Mouse (Mus musculus): Measurements from ENCODE around the gene Arid3b.
A peak's percentile ranks its signal among the peaks of the same experiment; 100 is the strongest.

The Arid3b gene

GRCm38 (mm10) chr9:57829812-57830557 is 6.6 kb downstream of the Arid3b start:
- peak; percentile 60 for DNase-seq (ENCODE audit: low spot score)

DNA sequence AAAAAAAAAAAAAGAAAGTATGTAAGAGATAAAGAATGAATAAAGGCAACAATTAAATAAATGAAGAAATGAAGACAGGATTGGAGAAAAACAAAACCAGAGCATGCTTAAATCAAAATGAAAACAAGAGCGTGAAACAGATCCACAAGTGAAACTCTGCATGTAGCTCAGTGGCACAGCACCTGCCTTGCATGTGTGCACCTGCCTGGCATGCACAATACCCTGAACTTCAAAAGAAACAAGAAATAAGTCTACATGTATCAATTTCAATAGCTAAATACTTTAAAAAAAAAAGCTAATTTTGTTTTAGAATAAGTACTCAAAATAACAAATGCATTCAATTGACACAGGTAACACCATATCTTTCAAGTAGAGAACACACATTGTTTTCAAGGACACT is 13.2 kb downstream of the Arid3b start:
- DNase-seq (ENCODE audit: low spot score): no peak

DNA sequence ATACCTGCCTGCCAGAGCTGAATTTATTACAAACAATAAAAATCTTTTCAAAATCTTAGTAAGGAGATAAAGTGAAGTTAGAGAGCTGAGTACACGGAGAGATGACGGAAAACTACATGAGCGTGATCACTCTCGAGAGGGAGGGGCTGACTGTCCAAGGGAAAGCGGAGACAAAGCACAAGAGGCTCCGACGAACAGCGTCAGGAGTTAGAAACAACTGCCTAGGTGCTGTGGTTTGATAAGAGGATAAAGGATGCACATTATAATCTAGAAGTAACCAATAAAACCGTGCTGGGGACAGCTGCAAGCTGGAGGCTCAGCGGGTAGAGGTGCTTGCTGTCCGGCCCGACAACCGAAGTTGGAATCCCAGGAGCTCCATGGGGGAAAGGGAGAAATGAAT is 13.8 kb downstream of the Arid3b start:
- no peak for DNase-seq (ENCODE audit: low spot score)

GRCm38 (mm10) chr9:57820186-57821080 is 16.2 kb downstream of the Arid3b start:
- no peak for DNase-seq (ENCODE audit: low spot score)

- peak; percentile 72 for DNase-seq (ENCODE audit: low spot score)
These were observed 19.3 kb downstream of the Arid3b start for GRCm38 (mm10) chr9:57817220-57817667.

DNA sequence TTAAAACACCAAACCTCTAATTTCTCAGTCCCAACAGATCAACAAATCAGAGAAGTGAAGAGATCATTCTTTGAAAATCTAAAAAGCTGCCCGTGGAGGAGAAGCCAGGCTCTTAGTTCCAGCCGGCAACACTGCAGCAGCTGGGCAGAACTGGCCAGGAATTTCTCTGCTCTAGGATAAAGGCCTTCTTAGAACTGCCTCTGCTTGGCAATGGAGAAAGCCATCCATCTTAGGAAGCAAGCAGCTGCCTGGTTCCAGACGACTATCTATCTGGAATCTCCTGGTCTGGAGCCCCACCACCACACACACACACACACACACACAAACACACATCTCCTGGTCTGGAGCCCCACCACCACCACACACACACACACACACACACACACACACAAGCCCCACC is 21.7 kb downstream of the Arid3b start:
- no peak for DNase-seq (ENCODE audit: low spot score)

GRCm38 (mm10) chr9:57814014-57814413 is 22.6 kb downstream of the Arid3b start:
- DNase-seq (ENCODE audit: low spot score): no peak

GRCm38 (mm10) chr9:57811793-57812733 is 24.5 kb downstream of the Arid3b start:
- peak; percentile 57 for DNase-seq (ENCODE audit: low spot score)

- DNase-seq (ENCODE audit: low spot score): no peak
These were observed 25.9 kb downstream of the Arid3b start for GRCm38 (mm10) chr9:57810691-57811090.

DNA sequence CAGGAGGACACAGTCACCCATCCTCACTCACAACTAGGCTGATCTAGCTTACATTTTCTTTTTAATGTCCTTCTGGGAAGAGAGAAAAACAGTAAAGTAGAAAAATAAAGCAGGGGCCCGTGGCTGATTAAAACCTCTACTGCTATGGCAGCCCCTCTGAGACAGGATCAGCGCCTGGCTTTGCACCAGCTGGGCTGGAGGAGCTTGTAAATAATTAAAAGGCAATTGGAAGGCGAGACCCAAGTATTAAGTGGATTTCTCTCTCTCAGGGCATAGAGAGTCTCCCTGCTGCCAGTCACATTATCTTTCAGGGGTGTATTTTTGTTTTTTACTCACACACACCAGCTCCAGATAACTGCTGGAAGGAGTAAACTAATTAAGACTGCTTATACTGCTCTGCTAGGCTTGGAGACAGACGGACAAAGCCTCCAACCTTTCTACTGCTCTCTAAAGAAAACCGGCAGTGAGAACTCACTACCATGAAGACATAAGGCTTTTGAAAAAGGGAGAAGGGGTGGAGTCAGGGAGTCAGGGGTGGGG is 27.8 kb downstream of the Arid3b start:
- DNase-seq (ENCODE audit: low spot score): no peak

GRCm38 (mm10) chr9:57807174-57807651 is 29.4 kb downstream of the Arid3b start:
- peak; percentile 64 for DNase-seq (ENCODE audit: low spot score)

DNA sequence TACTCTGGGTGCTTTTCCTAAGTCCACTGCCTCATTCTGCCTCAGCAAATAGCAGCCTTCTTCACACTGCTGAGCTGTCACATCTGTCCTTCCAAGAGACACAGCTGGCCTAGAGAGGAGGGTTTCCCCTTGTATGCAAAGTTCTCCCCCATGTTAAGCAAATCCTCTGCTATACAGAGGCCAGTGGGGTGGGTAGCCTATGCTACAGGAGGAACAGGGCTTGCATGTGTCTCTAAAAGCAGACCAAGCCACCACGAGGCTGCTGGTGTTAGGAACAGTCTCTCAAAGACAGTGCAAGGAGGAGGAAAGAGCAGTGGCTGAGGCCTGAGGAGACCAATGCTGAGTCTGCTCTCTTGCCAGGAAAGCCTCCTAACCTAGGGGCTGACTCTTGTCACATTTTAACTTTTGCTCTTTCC is 30.5 kb downstream of the Arid3b start:
- no peak for DNase-seq (ENCODE audit: low spot score)

- DNase-seq (ENCODE audit: low spot score): no peak
These were observed 31.4 kb downstream of the Arid3b start for GRCm38 (mm10) chr9:57805087-57805737.

DNA sequence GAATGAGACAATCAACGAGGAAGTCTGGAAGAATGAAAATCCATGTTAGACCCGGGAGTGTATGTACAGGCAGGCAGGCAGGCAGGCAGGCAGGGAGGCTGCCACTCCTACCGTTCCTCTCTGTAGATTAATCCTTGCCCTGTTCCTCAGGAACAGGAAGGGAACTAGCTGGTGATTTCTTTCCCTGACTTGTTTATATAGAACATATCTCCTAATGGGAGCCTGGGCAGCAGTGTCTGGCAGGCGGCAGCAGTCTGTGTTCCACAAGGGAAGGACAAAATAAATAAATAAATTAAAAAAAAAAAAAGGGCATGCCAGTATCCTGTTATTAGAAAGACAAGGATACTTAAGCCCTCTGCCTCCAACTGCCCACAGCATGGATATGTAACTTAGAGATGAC is 32.8 kb downstream of the Arid3b start:
- no peak for DNase-seq (ENCODE audit: low spot score)

DNA sequence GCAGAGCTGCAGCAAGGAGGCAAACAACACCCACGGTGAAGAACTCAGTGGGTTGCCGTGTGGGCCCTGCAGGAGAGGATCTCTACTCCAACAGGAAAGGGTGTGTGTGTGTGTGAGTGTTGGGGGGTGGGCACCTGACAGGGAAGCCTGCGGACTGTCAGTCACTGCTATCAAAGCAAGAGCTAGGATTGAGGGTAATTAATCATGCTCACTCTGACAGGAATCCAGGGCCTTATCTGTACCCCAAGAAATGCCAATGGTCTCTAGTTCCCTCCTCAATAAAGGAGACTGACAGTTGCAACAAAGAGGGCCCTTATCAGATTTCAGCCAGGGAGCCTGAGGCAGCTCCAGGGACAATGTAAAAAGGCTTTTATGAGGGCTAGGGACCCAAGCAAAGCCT is 33.5 kb downstream of the Arid3b start:
- peak; percentile 55 for DNase-seq (ENCODE audit: low spot score)

DNA sequence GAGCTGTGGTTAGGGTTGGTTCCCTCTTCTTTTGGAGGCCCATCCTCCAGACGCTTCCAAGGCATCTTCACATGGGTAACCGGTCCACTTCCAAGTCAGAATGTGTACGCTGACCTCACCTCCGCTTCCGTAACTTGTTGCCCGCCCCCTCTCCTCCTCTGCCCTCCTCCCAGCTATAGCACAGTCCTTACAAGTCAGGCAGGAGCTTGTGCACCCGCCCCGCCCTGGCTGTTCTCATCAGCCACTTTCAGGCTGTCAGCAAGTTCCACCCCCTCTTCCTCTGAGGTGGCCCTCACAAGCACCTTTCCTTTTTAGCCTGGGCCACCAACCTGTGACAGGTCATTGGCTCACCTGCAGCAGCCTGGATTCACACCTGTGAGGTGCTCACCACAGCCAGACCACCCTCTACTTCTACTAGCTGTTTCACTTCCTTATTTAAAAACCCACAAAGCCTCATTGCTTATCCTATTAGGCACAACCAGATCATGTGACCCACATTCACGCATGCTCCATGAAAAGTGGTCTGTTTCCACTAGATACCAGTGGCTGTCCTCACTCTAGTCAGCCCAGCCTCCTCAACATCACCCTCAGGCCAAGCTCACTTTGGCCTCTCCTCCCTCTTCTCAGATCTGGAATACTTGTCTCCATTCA is 36.1 kb downstream of the Arid3b start:
- no peak for DNase-seq (ENCODE audit: low spot score)

- peak; percentile 87 for DNase-seq (ENCODE audit: low spot score)
These were observed 37.8 kb downstream of the Arid3b start for GRCm38 (mm10) chr9:57798725-57799253.

- DNase-seq (ENCODE audit: low spot score): no peak
These were observed 39.1 kb downstream of the Arid3b start for GRCm38 (mm10) chr9:57797456-57797855.

DNA sequence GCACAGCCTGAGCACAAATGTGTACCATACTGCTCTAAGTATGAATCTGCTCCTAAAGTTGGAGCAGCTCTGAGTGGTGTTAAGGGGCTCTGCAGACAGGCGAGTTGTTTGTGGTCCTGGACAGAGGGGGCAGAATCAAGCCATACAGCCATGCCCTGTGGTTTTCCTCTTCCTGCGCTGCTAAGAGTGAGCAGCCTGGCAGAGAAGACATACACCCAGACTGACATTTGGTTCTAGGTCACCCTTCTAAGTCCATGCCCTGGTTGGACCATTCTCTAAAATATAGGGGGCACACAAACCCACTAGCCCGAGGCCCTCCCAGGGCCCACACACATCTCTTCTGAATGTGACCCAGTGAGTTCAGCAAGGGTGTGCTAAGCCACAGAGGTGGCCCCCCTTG is 46.9 kb downstream of the Arid3b start:
- DNase-seq (ENCODE audit: low spot score): no peak

DNA sequence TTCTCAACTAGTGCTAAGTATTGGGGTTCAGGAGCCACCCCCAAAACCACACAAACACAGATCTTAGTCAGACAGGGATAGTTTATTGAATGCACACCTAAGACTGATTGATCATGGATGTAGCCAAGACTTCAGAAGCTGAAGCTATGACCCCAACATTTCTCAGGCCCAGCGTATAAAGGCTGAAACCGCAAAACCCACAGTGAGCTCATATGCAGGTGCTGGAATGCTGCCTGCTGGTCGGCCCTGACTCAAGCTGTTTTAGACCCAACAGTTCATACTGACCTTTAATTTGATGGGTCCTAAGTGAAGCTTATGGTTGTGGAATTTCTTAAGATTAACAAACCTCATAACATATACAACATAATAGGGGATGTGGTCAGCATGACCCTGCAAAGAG is 53.9 kb downstream of the Arid3b start:
- DNase-seq (ENCODE audit: low spot score): no peak

All from embryo, embryonic 10.5 days (tissue).